Mouse (Mus musculus): ENCODE measurements around the gene 1810043G02Rik.

DNA sequence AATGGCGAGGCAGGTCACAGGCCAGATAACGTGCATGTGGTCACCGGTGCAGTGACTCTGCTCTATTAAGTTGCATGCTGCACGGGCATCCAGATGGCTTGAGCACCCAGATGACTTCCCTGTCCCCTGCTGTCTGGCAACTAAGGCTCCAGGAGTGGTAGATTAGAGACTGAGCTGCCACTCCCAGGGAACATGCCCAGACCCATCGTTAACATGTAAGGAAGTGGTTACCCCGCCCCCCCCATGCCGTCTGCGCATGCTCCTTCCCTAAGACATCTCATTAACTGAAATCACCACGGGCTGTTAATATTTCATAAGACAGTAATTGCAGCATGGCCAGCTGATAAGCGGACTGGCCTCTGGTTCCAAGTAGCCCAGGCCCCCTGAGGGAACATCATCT lies 7.1 kb upstream of the 1810043G02Rik start:
- no peak for TF ChIP-seq POLR2A (IDR thresholded peaks at IDR 0.05; ENCODE audit: low read depth, low read length)
- no peak for TF ChIP-seq CTCF (IDR thresholded peaks at IDR 0.05; ENCODE audit: extremely low read depth, insufficient read length, insufficient replicate concordance, low read depth, low read length)

Data from small intestine, adult 2 months (tissue).